Mouse (Mus musculus) ovary, adult 10 weeks (tissue): ENCODE data around the gene Cemip2. TPM values are rescaled to one million over a fixed set of nuclear protein-coding genes. Genes with fewer than 3 reads are reported as not detected.

ENCODE experiments used
- polyA plus RNA-seq: library from polyadenylated mRNA; stranded (reverse); fragments of 350-450 nt; fragmentation: Illumina TruSeq; extraction: RNeasy Lipid Tissue Mini Kit (QIAGEN cat#74804); gene quantifications from one replicate; pipeline ENCODE4 v1.2.3, GENCODE M21; 2014

Cemip2 gene
- polyA plus RNA-seq, result 9.3 TPM

GRCm38 (mm10) chr19:21778147-21778917, at the start of gene Cemip2:
Gene Cemip2 (plus strand): TSS chr19:21778342.

Other genes with a start within 250 kb of the Cemip2 start
- gene 1110059E24Rik, start 125.4 kb upstream of the Cemip2 start, polyA plus RNA-seq, result 118 TPM
- gene Abhd17b, start 125.2 kb upstream of the Cemip2 start, polyA plus RNA-seq, result 121 TPM